Mouse (Mus musculus) Patski (cell line): ENCODE measurements around the gene Tbc1d1. TPM values are rescaled to one million over a fixed set of nuclear protein-coding genes. Genes with fewer than 3 reads are reported as not detected.
A peak's percentile ranks its signal among the peaks of the same experiment; 100 is the strongest.

ENCODE experiments used
- ATAC-seq: fragments of 100-300 bp; one replicate; pipeline ENCODE4 v1.8.0; 2021
- CTCF ChIA-PET: fragments of 350-600 bp; sonication (Branson Sonifier 250); formaldehyde crosslinking; loops from one replicate; lab custom pipeline; 2022; ENCODE audit warnings: inconsistent platforms; lab: Charles Lee
- POLR2A ChIA-PET: fragments of 350-600 bp; sonication (Branson Sonifier 250); formaldehyde crosslinking; loops from one replicate; lab custom pipeline; 2022; ENCODE audit warnings: antibody characterized with exemption, inconsistent platforms; lab: Charles Lee
- DNase-seq: peaks from one replicate; pipeline ENCODE4 v3.0.0-alpha.2; 2011; ENCODE audit warnings: low read depth, low spot score
- H3K27me3 ChIP-seq: fragments of 371-371 bp; one replicate; pipeline ENCODE4 v1.5.1; 2021
- CTCF ChIP-seq: fragments of 100-300 bp; IDR thresholded peaks from one replicate; pipeline ENCODE4 v1.5.1; 2021
- in situ Hi-C: fragments of 300-500 bp; cut with MboI; formaldehyde crosslinking; loops from 3 replicates; pipeline ENCODE4 v1.11.1; 2018; ENCODE audit warnings: low pct_unique_long_range_greater_than_20kb, mixed read lengths
- polyA plus RNA-seq: library from polyadenylated mRNA; unstranded; gene quantifications from one replicate; pipeline ENCODE4 v1.2.3, GENCODE M21; 2021

The Tbc1d1 gene
- polyA plus RNA-seq, 1 experiment from 2014 or later: 45.9 TPM

- ChIA-PET POLR2A (interaction anchor here (0.5 to 0.9 kb wide), 2 partner anchors 11 to 138 kb away, joined by 3 to 5 read pairs; no protein-coding TSS in a partner anchor), CTCF (interaction anchor here (0.6 to 1.8 kb wide), 10 partner anchors 8 to 602 kb away, joined by 3 to 5 read pairs (median 4); no protein-coding TSS in a partner anchor)
- no peak for DNase-seq
- H3K27me3 ChIP-seq: no peaks in the 10 kb centered on the region
- no peak for TF ChIP-seq CTCF
- in situ Hi-C loops: no loop called here
- peak; percentile 18 for ATAC-seq
These were observed 209.3 kb downstream of the Tbc1d1 start for GRCm38 (mm10) chr5:64365187-64366066.

GRCm38 (mm10) chr5:64366113-64366512, 210.0 kb downstream of the Tbc1d1 start:
- DNase-seq (no peak), ATAC-seq (no peak)
- in situ Hi-C loops: no loop called here
- CTCF ChIA-PET: interaction anchor here (0.8 to 1.6 kb wide), 7 partner anchors 9 to 85 kb away, joined by 3 to 5 read pairs (median 5); no protein-coding TSS in a partner anchor
- POLR2A ChIA-PET: interaction anchor here (0.9 kb wide), 1 partner anchor 11 kb away, joined by 3 read pairs; no protein-coding TSS in a partner anchor
- TF ChIP-seq CTCF: no peak
- H3K27me3 ChIP-seq: no peaks in the 10 kb centered on the region

- H3K27me3 ChIP-seq: no peaks in the 10 kb centered on the region
- no peak for TF ChIP-seq CTCF
- in situ Hi-C loops: no loop called here
- DNase-seq (peak; percentile 82), ATAC-seq (peak; percentile 81)
- POLR2A ChIA-PET: interaction anchor here (0.6 to 0.9 kb wide), 2 partner anchors 18 to 35 kb away, joined by 3 read pairs; no protein-coding TSS in a partner anchor
- CTCF ChIA-PET: interaction anchor here (1.2 to 2.5 kb wide), 4 partner anchors 13 to 77 kb away, joined by 3 to 9 read pairs (median 5); no protein-coding TSS in a partner anchor
These were observed 211.3 kb downstream of the Tbc1d1 start for GRCm38 (mm10) chr5:64367426-64367825.

GRCm38 (mm10) chr5:64371331-64371831, 215.3 kb downstream of the Tbc1d1 start:
- POLR2A ChIA-PET: interaction anchor here (0.8 kb wide), 1 partner anchor 209 kb away, joined by 3 read pairs; no protein-coding TSS in a partner anchor
- in situ Hi-C loops: no loop called here
- TF ChIP-seq CTCF: no peak
- H3K27me3 ChIP-seq: no peaks in the 10 kb centered on the region
- CTCF ChIA-PET: interaction anchor here (1.1 to 3.8 kb wide), 4 partner anchors 10 to 442 kb away, joined by 3 to 13 read pairs (median 4); no protein-coding TSS in a partner anchor
- no peak for ATAC-seq
- no peak for DNase-seq

- TF ChIP-seq CTCF: no peak
- no peaks in the 10 kb centered on the region for H3K27me3 ChIP-seq
- CTCF ChIA-PET: interaction anchor here (1.2 to 1.4 kb wide), 2 partner anchors 15 to 36 kb away, joined by 4 to 5 read pairs; no protein-coding TSS in a partner anchor
- ATAC-seq (no peak), DNase-seq (no peak)
- in situ Hi-C loops: no loop called here
- POLR2A ChIA-PET: interaction anchor here (0.8 kb wide), 1 partner anchor 208 kb away, joined by 3 read pairs; no protein-coding TSS in a partner anchor
These were observed 216.3 kb downstream of the Tbc1d1 start for GRCm38 (mm10) chr5:64372292-64372961.

GRCm38 (mm10) chr5:64373695-64374094, 217.6 kb downstream of the Tbc1d1 start:
- TF ChIP-seq CTCF: no peak
- no peak for DNase-seq
- ChIA-PET CTCF (interaction anchor here (2.3 kb wide), 1 partner anchor 84 kb away, joined by 8 read pairs; no protein-coding TSS in a partner anchor), POLR2A (interaction anchor here (0.6 kb wide), 1 partner anchor 92 kb away, joined by 3 read pairs; no protein-coding TSS in a partner anchor)
- no peaks in the 10 kb centered on the region for H3K27me3 ChIP-seq
- in situ Hi-C loops: no loop called here
- ATAC-seq: no peak

- no peak for TF ChIP-seq CTCF
- H3K27me3 ChIP-seq: no peaks in the 10 kb centered on the region
- in situ Hi-C loops: no loop called here
- ATAC-seq (no peak), DNase-seq (no peak)
- POLR2A ChIA-PET: interaction anchor here (0.8 kb wide), 1 partner anchor 153 kb away, joined by 5 read pairs; no protein-coding TSS in a partner anchor
- CTCF ChIA-PET: interaction anchor here (1.0 kb wide), 1 partner anchor 12 kb away, joined by 4 read pairs; no protein-coding TSS in a partner anchor
These were observed 219.7 kb downstream of the Tbc1d1 start for GRCm38 (mm10) chr5:64375851-64376250.

GRCm38 (mm10) chr5:64376466-64376865, 220.4 kb downstream of the Tbc1d1 start:
- no peak for TF ChIP-seq CTCF
- POLR2A ChIA-PET: no interaction called here
- H3K27me3 ChIP-seq: no peaks in the 10 kb centered on the region
- CTCF ChIA-PET: interaction anchor here (1.0 kb wide), 1 partner anchor 11 kb away, joined by 4 read pairs; no protein-coding TSS in a partner anchor
- ATAC-seq (no peak), DNase-seq (no peak)
- in situ Hi-C loops: no loop called here

- CTCF ChIA-PET: interaction anchor here (1.0 to 1.4 kb wide), 4 partner anchors 9 to 490 kb away, joined by 3 to 4 read pairs (median 4); no protein-coding TSS in a partner anchor
- in situ Hi-C loops: no loop called here
- no peak for TF ChIP-seq CTCF
These were observed 221.6 kb downstream of the Tbc1d1 start for GRCm38 (mm10) chr5:64377705-64378104.

More at GRCm38 (mm10) chr5:64377705-64378104, 221.6 kb downstream of the Tbc1d1 start:
- no peaks in the 10 kb centered on the region for H3K27me3 ChIP-seq
- ATAC-seq: no peak
- POLR2A ChIA-PET: no interaction called here
- no peak for DNase-seq
